Comparison of ENCODE assay signal across 25 mouse cellular contexts in the genomic region with DNA sequence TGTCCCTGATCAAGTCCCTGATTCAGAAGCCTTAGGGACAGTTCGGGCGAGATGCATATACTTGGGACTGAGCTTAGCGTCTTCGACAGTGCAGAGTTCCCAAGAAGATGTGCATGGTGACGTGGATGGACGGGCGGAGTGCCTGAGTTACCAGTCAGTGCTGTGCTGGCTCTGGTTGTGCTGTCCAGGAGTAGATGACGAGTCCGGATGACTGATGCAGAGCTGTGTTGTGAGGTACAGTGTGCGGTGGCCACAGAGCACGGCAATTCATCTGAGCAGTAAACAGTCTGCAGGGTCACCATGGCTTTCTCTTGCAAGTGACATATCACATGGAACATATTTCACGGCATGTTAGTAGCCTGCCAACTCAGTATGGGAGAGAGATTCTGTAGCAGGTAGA.
"Had no signal": no experiment of that assay in that cellular context is flagged by ENCODE, and none has a peak within 500 bp of the region (broad histone marks: within the 10 kb centered on the region; RNA-seq: fewer than 3 reads in every experiment).

No protein-coding gene starts in this region.

- H3K36me3 ChIP-seq: heart, embryonic 12.5 days; hindbrain, embryonic 10.5 days; hindbrain, embryonic 13.5 days; intestine, embryonic 15.5 days; limb, embryonic 10.5 days; limb, embryonic 12.5 days; liver, embryonic 13.5 days; liver, embryonic 15.5 days had no signal

- H3K27ac ChIP-seq: gastrocnemius, adult 2 months; heart, adult 2 months; hindbrain, embryonic 10.5 days; hindbrain, embryonic 13.5 days; intestine, embryonic 15.5 days; left cerebral cortex, adult 2 months; limb, embryonic 10.5 days; limb, embryonic 12.5 days; liver, embryonic 13.5 days; liver, embryonic 15.5 days had no signal

- H3K27me3 ChIP-seq: heart, embryonic 12.5 days; hindbrain, embryonic 13.5 days; intestine, embryonic 15.5 days; limb, embryonic 12.5 days; liver, embryonic 13.5 days; liver, embryonic 15.5 days had no signal

- H3K9ac ChIP-seq: heart, embryonic 12.5 days; hindbrain, embryonic 13.5 days; intestine, embryonic 15.5 days; limb, embryonic 12.5 days; liver, embryonic 13.5 days; liver, embryonic 15.5 days; liver, postnatal 0 days had no signal

- H3K4me3 ChIP-seq: gastrocnemius, adult 2 months; heart, adult 2 months; heart, embryonic 12.5 days; hindbrain, embryonic 10.5 days; hindbrain, embryonic 13.5 days; intestine, embryonic 15.5 days; left cerebral cortex, adult 2 months; limb, embryonic 10.5 days; limb, embryonic 12.5 days; liver, embryonic 13.5 days; liver, embryonic 15.5 days had no signal

- DNase-seq: gastrocnemius, adult 2 months; gastrocnemius, postnatal 10 days; gastrocnemius, postnatal 25 days; heart, adult 2 months; heart, postnatal 10 days; kidney, adult 18-20 months; kidney, adult 8-10 months; kidney, postnatal 10 days; kidney, postnatal 25 days; layer of hippocampus, adult 9-11 months; liver; liver, embryonic 13.5 days; liver, postnatal 0 days had no signal

- H3K4me2 ChIP-seq: heart, embryonic 12.5 days; hindbrain, embryonic 13.5 days; intestine, embryonic 15.5 days; limb, embryonic 12.5 days; liver, embryonic 11.5 days; liver, embryonic 13.5 days; liver, embryonic 15.5 days had no signal

- ATAC-seq: hindbrain, embryonic 16.5 days; inflammation-experienced regulatory T-cells, adult 6 months; intestine, embryonic 15.5 days; intestine, postnatal 0 days; liver, postnatal 0 days had no signal

- H3K9me3 ChIP-seq: heart, embryonic 12.5 days; hindbrain, embryonic 10.5 days; hindbrain, embryonic 13.5 days; intestine, embryonic 15.5 days; limb, embryonic 10.5 days; limb, embryonic 12.5 days; liver, embryonic 13.5 days; liver, embryonic 15.5 days had no signal
